Mouse (Mus musculus) small intestine, adult 2 months (tissue): ENCODE results near the gene Kctd20.

Experiments
- CTCF ChIP-seq: fragments of 200-500 bp; IDR thresholded peaks from 2 replicates; pipeline ENCODE4 v1.5.1; 2012; ENCODE audit warnings: low read depth, mild to moderate bottlenecking, control low read depth, inconsistent platforms, low read length, moderate library complexity, mixed read lengths; ENCODE audit not compliant: insufficient replicate concordance, insufficient read length; ENCODE audit errors: extremely low read depth
- POLR2A ChIP-seq: fragments of 200-500 bp; IDR thresholded peaks from 2 replicates; pipeline ENCODE4 v1.6.1; 2012; ENCODE audit warnings: low read depth, mild to moderate bottlenecking, control low read depth, inconsistent platforms, low read length, moderate library complexity

- TF ChIP-seq POLR2A (no peak), CTCF (no peak)
Measured at GRCm38 (mm10) chr17:28928004-28928403, 23.7 kb upstream of the Kctd20 start.
